Mouse (Mus musculus): ENCODE data around the gene Ube3b.

The Ube3b gene

DNA sequence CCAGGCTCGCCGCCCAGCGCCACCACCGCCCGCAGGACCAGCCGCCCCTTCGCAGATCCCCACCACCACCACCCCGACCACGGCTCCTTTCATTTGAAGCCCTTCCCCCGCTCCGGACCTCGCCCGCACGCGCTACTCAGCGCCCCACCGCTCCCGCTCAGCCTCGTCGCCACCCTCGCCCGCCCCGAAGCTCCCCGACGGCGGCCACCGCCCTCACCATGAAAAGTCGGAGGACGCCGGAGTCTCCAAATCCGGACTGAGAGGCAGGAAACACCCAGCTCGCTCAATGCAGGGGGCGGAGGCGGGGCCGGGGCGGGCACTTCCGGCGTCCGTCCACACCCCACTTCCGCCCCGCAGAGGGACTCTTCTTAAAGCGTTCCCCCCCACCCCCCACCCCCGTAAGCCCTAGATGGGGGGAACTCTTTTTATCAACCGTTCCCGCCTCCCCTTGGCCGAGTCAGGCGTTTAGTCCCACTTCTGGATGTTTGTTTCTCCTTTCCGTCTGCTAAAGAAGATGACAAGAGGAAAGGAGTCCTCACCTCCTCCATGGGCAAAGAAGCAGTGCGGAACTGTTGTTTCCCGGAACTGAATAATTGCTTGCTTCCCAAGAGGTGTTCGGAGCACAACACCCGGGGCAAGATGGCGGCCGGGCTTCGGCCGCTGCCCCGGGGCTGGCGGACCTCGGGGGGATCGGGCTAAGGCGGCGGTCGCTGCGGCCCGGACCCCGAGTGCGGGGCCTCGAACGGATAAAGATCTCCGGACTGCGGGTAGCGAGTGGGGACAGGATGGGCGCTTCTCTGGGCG lies at the start of gene Ube3b, which contains the start of gene Kctd10:
TSS of gene Ube3b (plus strand) at position 399 of the 804 bp plus-strand sequence.
TSS of gene Kctd10 (minus strand) at position 300 of the 804 bp plus-strand sequence.
- peak; percentile 80 for DNase-seq (ENCODE audit: low read depth)

DNA sequence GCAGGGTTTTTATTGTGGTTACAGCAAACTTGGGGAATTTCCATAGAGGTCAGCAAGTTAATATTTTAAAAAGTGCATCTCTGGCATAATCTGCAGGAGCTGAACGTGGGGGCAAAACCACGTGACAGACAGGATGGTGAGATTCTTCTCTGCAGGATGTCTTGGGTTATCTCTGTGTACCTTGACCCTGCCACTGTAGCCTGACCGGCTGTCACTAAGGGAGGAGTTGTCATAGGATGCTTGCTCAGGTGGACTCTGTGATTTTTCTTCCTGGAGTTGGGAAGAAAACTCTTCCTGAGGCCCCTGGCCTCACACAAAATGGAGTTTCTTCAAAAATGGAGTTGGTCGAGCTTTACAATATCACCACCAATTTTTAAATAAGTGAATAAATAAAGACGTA lies 37.4 kb upstream of the Ube3b start:
- DNase-seq (ENCODE audit: low read depth) = no peak

DNA sequence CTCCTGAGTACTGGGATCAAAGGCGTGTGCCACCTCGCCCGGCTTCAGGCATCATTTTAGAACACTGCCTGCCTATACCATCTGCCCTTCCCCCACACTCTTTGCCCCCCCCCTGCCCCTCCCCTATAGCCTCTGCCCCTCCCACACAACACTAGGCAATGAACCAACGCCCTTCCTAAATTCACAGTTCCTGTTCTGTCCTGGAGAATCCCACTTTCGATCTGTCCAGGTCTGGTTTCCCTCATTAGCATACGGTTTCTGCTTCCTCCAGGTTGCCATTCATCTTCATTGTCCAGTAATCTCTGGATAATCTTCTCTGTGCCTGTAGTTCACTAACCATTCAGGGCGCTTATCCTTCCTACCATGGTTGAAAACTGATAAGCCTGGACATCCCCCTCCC lies 36.8 kb upstream of the Ube3b start:
- DNase-seq (ENCODE audit: low read depth) = no peak

DNA sequence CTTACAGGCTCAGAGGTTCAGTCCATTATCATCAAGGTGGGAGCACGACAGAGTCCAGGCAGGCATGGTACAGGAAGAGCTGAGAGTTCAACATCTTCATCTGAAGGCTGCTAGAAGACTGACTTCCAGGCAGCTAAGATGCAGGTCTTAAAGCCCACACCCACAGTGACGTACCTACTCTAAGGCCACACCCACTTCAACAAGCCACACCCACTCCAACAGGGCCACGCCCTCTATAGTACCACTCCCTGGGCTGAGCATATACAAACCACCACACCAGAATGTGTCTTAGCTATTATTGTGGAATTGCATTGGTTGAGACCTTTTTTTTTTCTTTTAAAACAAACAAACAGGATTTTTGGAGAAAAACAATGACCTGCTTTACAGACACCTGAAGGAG lies 34.9 kb upstream of the Ube3b start:
- peak; percentile 44 for DNase-seq (ENCODE audit: low read depth)

DNA sequence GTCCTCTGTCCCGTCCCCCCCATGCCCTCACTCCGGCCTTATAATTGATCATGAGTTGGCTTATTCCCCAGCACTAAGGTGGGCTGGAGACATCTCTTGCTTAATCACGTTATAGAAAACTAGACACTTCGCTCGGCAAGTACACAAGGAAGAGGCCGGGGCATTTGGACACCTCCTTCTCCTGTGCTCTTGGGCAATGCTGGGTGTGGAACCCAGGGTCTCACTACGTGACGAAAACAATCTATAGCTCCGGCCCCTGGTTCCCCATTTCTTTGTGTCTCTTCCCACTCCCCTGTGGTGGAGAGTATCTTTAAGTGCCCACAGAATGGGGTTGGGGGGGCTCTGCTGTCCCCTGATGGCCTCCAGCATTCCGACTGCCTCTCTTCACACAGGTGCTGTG lies 33.4 kb upstream of the Ube3b start:
- DNase-seq (ENCODE audit: low read depth) = no peak

DNA sequence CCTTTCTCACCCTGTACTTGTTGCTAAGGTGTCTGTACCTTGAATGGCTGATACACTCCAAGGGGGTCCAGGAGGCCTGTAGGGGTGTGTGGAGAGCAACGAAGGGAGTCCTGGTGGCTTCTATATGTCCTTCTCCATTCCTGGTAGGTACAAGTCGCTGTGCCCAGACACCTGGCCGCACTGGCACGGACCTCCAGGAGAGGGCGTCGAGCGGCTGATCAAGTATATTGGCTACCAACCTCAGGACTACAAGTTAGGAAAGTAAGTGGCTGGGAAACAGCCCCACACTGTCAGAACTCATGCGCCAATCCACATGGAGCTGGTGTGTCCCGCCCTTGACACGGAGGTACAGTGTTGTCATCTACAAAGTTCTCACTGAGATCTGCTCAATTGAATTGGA lies 28.9 kb upstream of the Ube3b start:
- no peak for DNase-seq (ENCODE audit: low read depth)

DNA sequence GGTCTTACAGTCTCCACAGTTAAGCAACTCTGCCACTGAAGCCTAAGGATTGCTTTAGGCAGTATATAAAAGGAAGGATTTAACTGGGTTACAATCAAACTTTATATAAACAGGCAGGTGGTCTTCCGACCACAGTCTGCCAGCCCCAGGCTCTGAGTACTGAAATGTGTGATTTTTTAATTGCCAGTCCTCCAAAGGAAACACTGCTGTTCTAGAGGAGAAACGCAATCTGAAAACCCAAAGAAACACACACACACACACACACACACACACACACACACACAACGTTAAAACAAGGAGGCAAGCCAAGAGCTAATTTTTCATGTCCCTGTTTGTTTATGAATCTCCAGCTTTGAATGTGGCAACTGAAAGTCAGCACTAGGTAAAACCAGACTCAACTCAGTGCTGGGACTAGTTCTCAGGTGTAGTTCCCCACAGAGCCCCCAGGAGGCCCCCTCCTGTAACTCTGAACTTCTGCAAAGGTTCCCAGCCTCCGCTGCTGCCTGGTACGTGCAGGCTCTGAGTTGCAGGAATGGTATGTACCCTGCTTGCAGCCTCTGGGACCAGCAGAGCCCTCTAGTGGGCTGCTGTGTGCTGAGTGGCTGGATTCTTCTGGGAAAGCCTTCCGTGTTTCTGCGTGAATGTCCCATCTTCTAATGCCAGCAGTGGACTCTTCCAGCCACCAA lies 24.0 kb upstream of the Ube3b start:
- DNase-seq (ENCODE audit: low read depth) = peak; percentile 82

DNA sequence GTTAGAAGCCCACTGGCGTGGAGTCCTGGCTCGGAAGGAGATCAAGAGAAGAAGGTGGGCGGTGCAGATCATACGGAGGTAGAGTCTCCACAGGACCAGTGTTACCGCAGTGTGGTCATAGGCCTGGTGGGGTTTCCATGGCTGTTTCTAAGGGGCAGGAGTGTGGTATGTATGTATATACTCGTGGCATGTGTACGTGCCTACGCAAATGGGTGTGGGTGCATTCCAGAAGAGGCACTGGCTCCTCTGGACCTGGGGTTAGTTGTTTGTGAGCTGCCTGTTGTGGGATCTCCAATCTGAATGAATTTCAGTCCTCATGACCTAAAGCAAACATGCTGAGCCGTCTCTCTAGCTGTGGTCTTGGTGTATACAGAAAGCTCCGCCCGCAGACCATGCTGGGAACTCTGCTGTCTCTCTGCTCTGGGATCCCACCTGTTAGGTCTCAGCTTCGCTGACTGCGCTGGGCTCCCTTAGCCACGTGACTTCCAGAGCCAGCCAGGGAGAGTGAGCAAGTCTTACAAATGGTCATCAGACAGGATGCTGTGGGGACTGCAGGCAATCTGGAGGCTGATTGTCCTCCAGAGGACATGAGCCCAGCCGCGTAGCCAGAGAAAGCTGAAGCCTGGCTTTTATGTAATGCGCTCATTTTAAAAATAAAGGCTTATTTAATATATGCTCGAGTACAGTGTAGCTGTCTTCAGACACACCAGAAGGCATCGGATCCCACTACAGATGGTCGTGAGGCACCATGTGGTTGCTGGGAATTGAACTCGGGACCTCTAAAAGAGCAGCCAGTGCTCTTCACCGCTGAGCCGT lies 23.3 kb upstream of the Ube3b start:
- no peak for DNase-seq (ENCODE audit: low read depth)

DNA sequence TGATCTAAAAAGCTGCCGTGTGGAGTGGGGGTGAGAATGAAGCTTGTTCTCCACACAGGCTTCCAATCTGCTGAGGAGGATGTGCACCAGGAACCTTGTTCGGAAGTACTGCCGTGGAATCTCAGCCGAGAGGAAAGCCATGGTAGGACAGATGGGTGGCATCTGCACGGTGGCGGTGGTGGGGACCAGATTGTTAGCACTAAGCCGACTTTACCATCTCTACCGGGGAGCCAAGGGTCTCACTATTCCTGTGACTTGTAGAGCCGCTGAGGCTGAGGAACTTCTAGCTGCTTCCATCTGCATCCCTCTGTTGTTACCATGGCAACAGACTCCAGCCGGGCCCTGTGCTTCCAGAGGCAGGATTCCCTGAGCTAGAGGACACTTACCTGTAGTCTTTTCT lies 21.6 kb upstream of the Ube3b start:
- DNase-seq (ENCODE audit: low read depth) = no peak

DNA sequence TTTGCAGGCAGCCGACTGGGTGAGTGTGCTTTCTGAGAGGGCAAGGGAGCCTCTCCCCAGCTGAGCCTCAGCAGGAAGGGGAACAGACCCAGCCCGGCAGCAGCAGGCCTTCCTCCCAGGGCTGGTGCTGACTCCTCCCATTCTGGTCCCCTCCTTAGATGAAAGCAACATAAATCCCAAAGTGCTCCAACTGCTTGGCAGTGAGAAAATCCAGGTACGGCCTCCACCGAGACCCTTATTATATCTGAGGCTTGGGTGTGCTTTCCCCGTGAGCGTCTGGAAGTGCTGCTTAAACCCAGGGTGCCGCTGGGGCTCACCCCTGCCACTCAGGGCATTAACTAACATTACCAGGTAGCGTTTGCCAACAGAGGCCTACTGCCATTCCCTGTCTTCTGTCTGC lies 20.8 kb upstream of the Ube3b start:
- DNase-seq (ENCODE audit: low read depth) = no peak

DNA sequence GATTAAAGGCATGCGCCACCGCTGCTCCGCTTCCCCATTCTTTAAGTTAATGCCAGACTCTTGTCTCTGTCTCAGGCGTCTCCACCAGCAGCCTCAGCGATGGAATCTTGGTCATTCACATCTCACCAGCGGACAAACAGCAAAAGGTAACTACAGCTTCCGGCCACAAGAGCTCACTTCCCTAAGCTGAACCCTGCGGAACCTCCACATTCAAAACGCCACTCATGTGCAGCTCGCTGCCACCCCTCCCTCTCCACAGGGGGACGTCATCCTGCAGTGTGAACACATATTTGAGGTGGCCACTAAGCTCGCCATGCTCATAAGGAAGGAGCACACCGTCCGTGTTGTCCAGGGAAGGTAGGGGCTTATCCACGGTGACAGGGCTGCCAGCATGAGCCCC lies 19.4 kb upstream of the Ube3b start:
- DNase-seq (ENCODE audit: low read depth) = no peak

DNA sequence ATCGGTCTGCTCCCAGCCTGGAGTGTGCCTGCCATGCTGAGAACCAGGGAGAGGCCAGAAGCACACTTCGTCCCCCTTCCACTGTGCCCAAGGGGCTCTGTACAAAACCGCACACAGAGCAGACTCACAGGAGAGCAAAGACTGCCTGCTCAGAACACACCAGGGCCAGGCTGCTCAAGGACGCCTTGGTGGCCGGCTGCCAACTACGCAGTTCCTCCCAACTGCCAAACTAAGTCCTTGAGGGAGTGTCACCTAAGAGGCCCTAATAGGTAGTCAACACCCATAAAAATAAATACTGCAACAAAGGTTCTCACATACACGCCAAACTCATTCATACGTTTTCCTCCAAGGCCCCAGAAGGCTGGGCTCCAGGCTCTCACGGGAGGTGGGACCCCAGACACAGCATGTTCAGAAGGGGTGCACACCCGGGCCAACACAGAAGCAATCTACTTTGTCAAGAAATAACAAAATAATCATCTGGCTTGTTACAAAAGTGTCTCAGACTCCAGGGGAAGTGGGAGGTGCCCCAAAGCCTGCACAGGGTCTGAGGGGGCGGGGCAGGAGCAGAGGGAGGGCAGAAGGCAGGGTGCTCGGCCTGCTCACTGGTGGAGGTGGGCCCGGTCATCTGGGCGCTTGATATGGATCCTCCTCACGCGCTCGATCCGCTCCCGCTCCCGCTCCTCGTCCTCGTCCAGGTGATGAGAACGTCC lies 15.2 kb upstream of the Ube3b start:
- no peak for DNase-seq (ENCODE audit: low read depth)

DNA sequence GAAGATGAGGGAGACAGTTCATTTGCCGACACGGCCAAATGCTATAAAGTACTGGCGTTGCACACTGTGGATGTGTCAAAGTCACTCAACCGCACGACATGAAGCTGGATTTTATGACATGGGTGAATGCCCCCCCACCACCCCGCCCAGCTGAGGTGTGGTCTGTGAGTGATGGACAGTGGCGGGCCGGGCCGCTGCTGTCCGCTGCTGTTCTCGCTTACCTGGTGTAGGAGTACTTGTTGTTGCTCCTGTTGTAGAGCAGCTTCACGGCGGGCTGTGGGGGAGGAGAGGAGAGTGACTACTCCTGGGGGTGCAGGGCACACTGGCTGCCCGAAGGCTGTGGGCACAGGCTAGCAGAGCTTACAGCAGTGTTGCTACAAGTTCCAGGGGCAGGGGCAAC lies 12.3 kb upstream of the Ube3b start:
- no peak for DNase-seq (ENCODE audit: low read depth)

DNA sequence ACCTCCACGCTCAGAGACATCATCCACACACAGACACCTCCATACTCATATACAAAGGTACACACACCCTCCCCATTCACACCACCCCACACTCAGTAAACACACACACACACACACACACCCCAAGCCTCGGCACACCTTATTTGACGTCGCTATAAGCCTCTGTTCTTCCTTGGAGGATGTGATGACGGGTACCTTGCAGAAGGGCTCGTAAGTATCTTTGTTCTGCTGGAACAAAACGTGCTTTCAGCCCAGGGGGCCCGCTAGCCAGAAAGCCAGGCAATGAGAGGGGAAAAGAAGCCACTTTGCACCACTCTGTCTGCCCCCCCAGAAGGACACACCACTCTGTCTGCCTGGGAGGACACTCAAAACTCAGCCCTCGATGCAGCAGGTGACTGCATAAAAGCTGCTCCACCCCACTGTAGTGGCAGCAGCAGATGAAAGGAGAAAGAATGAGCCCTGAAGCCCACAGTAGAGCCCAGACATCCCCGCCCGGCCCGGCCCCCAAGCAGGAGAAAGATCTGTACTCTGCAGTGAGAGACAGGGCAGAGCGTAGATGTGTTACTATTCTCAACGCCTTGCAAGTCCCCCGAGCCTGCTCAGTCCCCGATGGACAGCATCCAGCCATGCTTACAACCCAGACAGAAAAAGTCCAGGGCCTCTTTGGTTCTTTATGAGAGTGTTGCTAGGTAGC lies 11.5 kb upstream of the Ube3b start:
- no peak for DNase-seq (ENCODE audit: low read depth)

DNA sequence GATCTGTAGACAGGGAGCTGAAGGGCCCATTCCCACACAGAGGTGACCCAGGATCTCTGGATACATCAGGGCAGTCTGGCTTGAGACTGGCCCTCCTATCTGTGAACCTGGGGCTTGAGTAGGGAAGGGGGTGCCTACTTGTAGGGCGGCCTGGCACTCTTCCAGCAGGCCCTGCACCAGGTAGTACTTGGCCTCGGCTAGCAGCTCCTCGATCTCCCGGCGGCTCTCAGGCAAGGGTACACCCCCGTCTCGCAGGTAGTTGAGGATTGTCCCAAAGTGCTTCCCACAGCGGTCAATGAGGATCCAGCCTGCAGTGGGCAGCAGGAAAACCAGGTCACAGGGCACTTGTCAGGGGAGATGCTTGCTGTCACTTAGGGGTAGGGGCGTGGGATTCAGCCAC lies 10.5 kb upstream of the Ube3b start:
- DNase-seq (ENCODE audit: low read depth) = no peak

DNA sequence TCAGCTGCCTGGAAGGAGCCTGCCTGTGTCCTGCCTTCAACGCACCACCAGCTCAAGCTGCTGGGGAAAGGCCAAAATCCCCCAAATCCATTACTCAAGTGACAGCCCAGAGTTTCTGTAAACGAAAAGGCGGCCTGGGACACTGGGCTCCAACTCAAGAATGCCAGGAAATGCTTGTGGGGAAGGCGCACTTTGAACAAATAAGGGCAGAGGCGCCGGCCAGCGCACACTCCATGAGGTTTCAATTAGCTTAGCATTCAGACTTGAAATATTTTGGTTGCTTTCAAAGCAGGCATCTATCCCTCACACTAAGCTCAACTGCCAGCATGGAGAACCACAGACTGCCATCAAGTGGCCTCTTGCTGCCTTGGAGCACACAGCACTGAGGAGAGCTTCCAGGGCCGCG lies 10.0 kb upstream of the Ube3b start:
- no peak for DNase-seq (ENCODE audit: low read depth)

DNA sequence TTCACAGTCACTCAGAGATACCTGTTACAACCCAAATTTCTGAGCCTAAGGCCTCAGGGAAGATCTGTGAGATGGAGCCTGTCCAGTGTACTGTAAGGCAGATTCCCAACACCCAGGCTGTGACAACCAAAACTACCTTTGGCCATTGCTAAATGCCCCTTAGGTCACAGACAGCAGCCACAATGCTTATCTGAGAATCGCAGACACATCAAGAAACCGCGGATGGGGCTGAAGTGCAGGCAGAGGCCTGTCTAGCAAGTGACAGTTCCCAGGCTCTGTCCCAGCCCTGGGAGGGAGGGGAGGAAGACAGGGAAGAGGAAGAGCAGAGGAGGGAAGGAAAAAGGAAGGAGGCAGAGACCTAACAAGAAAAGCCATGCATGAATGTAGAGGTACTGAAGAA lies 9.1 kb upstream of the Ube3b start:
- no peak for DNase-seq (ENCODE audit: low read depth)

DNA sequence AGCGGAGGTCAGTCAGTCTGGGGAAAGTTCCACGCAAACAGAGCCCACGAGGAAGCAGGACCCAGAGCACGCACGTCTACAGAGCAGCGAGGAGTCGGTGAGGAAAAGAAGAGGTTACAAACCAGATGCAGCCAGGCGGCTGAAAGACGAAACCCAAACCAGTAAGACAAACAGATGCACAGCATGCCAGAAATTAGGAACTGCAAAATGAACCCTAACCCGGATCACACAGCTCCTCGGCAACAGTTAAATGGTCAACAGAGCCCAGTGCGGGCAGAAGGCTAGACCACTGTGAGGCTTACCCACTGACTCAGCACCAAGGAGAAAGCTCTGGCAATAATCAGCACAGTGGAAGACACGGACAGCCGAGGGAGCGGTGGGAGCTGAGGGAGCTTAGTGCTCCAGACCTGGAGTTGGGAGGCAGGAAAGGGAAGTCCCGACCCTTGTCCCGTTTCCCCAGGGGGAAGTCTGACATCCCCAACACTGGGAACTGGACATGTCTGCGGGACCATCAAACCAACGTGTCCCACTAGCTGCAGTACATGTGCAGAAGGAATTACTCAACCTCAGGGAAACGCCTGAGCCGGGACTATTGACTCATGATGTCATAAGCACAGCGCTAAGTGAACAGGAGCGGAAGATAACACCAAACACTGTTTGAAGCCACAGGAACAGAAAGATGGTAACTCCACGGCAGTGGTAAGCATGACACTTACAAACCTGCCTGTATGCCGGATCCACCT lies 8.5 kb upstream of the Ube3b start:
- DNase-seq (ENCODE audit: low read depth) = no peak

DNA sequence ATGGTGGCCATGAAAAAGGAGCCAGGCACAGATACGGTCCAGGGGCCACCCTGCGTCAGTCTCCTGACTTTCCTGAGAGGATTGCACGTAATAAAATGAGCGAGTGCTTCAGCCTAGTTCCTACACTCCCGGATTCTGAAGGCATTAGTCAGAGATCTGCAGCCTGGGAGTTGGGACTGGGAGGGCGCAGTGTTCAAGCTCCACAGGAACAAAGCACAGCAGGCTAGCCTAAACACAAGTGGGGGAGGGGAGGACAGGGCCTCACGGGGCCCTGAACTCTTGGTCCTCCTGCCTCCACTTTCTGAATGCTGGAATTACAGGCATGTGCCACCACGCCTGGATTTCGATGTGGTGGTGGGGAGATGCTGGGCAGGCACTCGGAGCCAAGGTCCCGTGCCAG lies 7.8 kb upstream of the Ube3b start:
- DNase-seq (ENCODE audit: low read depth) = no peak

DNA sequence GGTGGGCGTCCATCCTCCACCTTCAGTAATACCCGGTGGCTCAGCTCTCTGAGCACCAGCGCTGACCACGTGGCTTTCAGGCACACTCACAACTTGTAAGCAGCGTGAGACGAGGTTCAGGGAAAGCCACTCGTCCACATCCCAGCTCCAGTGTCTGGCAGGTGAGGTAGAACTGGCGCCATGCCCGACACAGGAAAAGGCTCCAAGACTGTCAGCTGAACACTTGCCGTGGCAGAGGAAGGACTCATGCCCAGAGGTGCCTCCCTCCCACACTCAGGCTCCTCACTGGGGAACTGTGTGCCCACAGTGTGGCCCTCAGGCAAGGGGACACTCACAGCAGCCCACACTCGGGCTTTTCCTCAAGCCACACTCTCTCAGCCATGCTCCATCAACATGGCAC lies 7.2 kb upstream of the Ube3b start:
- no peak for DNase-seq (ENCODE audit: low read depth)

DNA sequence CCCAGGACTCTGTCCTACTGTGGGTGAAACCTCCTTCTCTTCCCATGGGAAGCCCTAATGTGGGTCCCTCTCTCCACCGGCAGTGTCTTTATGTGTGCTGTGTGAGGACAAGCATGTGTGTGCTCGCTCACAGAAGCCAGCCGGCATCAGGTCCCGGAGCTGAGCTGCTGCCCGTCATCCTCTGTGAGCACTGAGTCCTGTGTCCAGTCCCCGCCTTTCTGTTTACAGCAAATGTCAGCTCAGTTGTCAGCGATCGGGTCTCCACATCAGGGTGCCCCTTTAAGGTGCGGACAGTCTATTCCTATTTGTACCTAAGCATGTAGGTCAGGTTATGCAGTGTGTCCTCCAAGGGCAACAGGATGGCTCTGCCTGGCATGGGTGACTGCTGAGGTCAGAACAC lies 6.8 kb upstream of the Ube3b start:
- no peak for DNase-seq (ENCODE audit: low read depth)

Measured in c-Kit-positive CD71-negative TER-119-negative erythroid progenitor cells, embryonic 14.5 days (primary cell).